Mouse (Mus musculus) heart, adult 2 months (tissue): ENCODE results near the gene Pkp1. TPM values are rescaled to one million over a fixed set of nuclear protein-coding genes. Genes with fewer than 3 reads are reported as not detected.

Source experiments
- DNase-seq, 2 experiments: peaks; one replicate each; pipeline ENCODE4 v3.0.0; 2021
- H3K27ac ChIP-seq: fragments of 200-600 bp; 2 replicates; pipeline ENCODE4 v1.8.1; 2022
- H3K27me3 ChIP-seq: fragments of 200-500 bp; 2 replicates; pipeline ENCODE4 v1.6.1; 2012; ENCODE audit warnings: mild to moderate bottlenecking, low read length, inconsistent platforms, mixed read lengths; ENCODE audit not compliant: control insufficient read depth, insufficient read depth
- H3K36me3 ChIP-seq: fragments of 200-500 bp; 2 replicates; pipeline ENCODE4 v1.6.1; 2012; ENCODE audit warnings: low read length, inconsistent platforms; ENCODE audit not compliant: control insufficient read depth, insufficient read depth
- H3K4me1 ChIP-seq: fragments of 200-500 bp; 2 replicates; pipeline ENCODE4 v1.6.1; 2011; ENCODE audit warnings: low read length; ENCODE audit not compliant: control insufficient read depth, insufficient read depth
- H3K4me3 ChIP-seq: fragments of 200-600 bp; 2 replicates; pipeline ENCODE4 v1.8.1; 2022
- H3K79me2 ChIP-seq: fragments of 200-500 bp; replicated peaks from 2 replicates; pipeline ENCODE4 v1.6.1; 2012; ENCODE audit warnings: mild to moderate bottlenecking, inconsistent platforms, low read length, moderate library complexity, mixed read lengths; ENCODE audit not compliant: control insufficient read depth, insufficient read depth
- H3K9ac ChIP-seq: fragments of 200-500 bp; 2 replicates; pipeline ENCODE4 v1.6.1; 2012; ENCODE audit warnings: low read depth, mild to moderate bottlenecking, control low read depth, inconsistent platforms, low read length, mixed read lengths
- CTCF ChIP-seq: fragments of 200-600 bp; IDR thresholded peaks from 2 replicates; pipeline ENCODE4 v1.8.1; 2022; ENCODE audit warnings: antibody characterized with exemption, mild to moderate bottlenecking, moderate library complexity
- EP300 ChIP-seq: fragments of 200-500 bp; IDR thresholded peaks from 2 replicates; pipeline ENCODE4 v1.6.1; 2011; ENCODE audit warnings: low read depth, low read length, control low read depth; ENCODE audit not compliant: insufficient read depth
- POLR2A ChIP-seq: fragments of 200-500 bp; IDR thresholded peaks from 2 replicates; pipeline ENCODE4 v1.6.1; 2011; ENCODE audit warnings: mild to moderate bottlenecking, low read depth, low read length, control low read depth; ENCODE audit not compliant: insufficient read depth
- WGBS: fragments of 180-500 bp; shearing (Covaris S2); methylation state at CpG from one replicate; pipeline ENCODE4 v1.1.7; 2018; 5-methylcytosine and 5-hydroxymethylcytosine counted together
- intact Hi-C: fragments of 180-260 bp; cut with DNase I; formaldehyde crosslinking; loops from one replicate; pipeline ENCODE4 v1.15.1; 2025
- polyA plus RNA-seq: library from polyadenylated mRNA; depleted of rRNA; stranded (reverse); fragments of >200 nt; gene quantifications from 2 replicates; pipeline ENCODE4 v1.2.3, GENCODE M21; 2012
- total RNA-seq, 2 experiments: library from RNA; stranded (reverse); gene quantifications; 2 replicates each; pipeline ENCODE4 v1.2.3; 2021

Gene Pkp1
- total and polyA plus RNA-seq, 3 experiments, result 0.16 TPM; not detected in 2

DNA sequence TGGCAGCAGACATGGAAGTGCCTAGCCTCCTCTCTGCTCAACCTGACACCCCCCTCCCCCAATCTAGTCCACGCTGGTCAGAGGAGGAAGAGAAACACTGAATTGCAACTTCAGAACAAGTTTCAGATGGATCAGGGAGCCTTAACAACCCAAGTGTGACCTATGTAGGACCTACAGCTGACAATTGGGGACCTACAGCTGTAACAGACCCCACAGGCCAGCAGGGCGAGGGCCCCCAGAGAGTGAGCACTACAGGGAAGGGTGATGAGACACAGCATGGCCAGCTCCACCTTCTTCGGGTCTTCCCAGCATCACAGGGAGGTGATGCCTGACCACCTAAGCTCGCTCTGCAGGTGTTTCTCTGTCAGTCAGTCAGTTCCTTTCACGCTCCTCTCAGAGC, 57.9 kb downstream of the Pkp1 start:
- H3K4me1 ChIP-seq, result peaks cover 7% of the 10 kb centered on the region
- H3K36me3 ChIP-seq, result no peaks in the 10 kb centered on the region
- H3K9ac ChIP-seq, result no peak overlapping the region
- intact Hi-C loops, result no loop called here
- H3K79me2 ChIP-seq, result no peaks in the 10 kb centered on the region
- no peak for DNase-seq
- H3K4me3 ChIP-seq, result no peak overlapping the region
- H3K27me3 ChIP-seq, result no peaks in the 10 kb centered on the region
- no peak for TF ChIP-seq POLR2A
- TF ChIP-seq EP300, result no peak
- TF ChIP-seq CTCF, result no peak
- WGBS, result 90% methylated on average over 5 of the region's 5 CpGs
- H3K27ac ChIP-seq, result no peak overlapping the region

DNA sequence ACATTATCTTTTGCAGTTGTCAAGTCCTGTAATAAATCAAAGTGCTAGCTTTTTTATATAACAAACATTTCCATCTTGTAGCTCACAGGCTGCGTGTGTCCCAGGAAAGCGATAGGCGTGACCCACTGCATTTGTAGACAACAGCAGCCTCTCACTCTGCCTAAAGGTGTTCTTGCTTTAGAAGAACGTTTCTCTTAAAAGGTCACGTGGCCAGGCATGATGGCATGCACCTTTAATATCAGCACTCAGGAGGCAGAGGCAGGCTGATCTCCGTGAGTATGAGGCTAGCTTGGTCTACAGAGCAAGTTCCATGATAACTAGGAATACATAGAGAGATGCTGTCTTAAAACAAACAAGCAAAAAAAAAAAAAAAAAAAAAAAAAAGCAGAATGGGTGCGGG, 60.5 kb downstream of the Pkp1 start:
- intact Hi-C loops, result no loop called here
- H3K4me1 ChIP-seq, result peaks cover 7% of the 10 kb centered on the region
- no peak overlapping the region for H3K9ac ChIP-seq
- no peaks in the 10 kb centered on the region for H3K79me2 ChIP-seq
- no peak for DNase-seq
- H3K36me3 ChIP-seq, result no peaks in the 10 kb centered on the region
- no peak overlapping the region for H3K4me3 ChIP-seq
- no peaks in the 10 kb centered on the region for H3K27me3 ChIP-seq
- H3K27ac ChIP-seq, result no peak overlapping the region
- no peak for TF ChIP-seq POLR2A
- TF ChIP-seq EP300, result no peak
- TF ChIP-seq CTCF, result no peak
- 87% methylated on average over 7 of the region's 7 CpGs for WGBS

DNA sequence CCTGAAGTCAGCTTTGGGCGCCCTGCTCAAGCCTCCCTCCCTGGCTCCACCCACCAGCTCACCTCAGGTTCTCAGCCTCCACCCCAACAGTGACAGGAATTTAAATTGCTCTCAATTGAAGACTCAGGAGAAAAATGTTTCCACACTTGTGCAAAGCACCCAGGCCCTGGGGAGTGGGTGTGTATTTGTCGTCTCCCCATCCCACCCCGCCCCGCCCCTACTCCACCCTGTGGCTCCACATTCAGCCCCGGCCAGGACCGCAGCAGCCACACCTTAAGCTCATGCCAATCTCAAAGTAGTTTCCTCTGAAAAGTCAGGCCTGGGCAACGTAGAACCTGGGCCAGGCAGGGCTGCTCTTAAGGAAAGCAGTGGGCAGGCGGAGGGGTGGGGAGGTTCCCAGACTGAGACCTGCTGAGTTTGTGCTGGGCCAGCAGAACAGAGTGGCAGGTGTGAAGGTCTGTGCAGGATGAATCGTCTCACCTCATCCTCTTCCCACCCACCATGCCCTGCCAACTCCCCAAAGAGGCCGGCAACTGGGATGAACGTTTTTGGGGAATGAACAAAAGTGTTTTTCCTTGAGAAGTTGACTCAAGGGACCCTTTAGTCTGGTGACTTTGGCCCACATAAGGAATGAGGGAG, 61.8 kb downstream of the Pkp1 start:
- Histone ChIP-seq H3K36me3 (no peaks in the 10 kb centered on the region), H3K79me2 (no peaks in the 10 kb centered on the region), H3K9ac (no peak overlapping the region), H3K4me1 (peaks cover 4% of the 10 kb centered on the region), H3K27ac (no peak overlapping the region), H3K4me3 (no peak overlapping the region), H3K27me3 (no peaks in the 10 kb centered on the region)
- intact Hi-C loops, result no loop called here
- TF ChIP-seq CTCF (no peak), POLR2A (0 out of 2 replicates have a peak, but pooled peaks have one; percentile 26), EP300 (no peak)
- 54% methylated on average over 11 of the region's 11 CpGs for WGBS
- DNase-seq, result no peak

DNA sequence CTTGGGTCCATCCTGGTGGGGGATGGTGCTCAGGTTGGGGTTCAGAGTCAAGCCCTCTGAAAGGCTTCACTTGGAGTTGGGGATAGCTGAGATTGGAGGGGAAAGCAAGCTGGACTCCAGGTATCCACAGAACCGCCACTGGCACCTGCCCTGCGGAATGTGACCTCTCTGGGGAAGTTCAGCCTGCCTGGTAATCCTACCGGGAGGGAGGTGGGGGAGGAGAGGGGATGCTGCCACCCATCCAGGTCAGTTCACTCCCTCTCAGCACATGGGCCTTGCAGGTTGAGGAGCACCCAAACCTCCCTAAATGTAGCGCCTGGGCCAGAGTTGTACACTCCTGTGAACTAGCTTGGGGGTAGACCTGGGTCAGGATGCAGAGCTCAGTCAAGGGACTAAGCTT, 62.9 kb downstream of the Pkp1 start:
- no peak for DNase-seq
- H3K4me3 ChIP-seq, result no peak overlapping the region
- intact Hi-C loops, result no loop called here
- 0 out of 2 replicates have a peak, but pooled peaks have one; percentile 4 for TF ChIP-seq EP300
- TF ChIP-seq POLR2A, result no peak; the same call in 1 of the 2 replicates
- no peaks in the 10 kb centered on the region for H3K36me3 ChIP-seq
- 50% methylated on average over 4 of the region's 4 CpGs for WGBS
- H3K9ac ChIP-seq, result no peak overlapping the region
- peaks cover 2% of the 10 kb centered on the region; the same call in 1 of the 2 replicates for H3K4me1 ChIP-seq
- no peak overlapping the region for H3K27ac ChIP-seq
- no peaks in the 10 kb centered on the region for H3K79me2 ChIP-seq
- H3K27me3 ChIP-seq, result no peaks in the 10 kb centered on the region

DNA sequence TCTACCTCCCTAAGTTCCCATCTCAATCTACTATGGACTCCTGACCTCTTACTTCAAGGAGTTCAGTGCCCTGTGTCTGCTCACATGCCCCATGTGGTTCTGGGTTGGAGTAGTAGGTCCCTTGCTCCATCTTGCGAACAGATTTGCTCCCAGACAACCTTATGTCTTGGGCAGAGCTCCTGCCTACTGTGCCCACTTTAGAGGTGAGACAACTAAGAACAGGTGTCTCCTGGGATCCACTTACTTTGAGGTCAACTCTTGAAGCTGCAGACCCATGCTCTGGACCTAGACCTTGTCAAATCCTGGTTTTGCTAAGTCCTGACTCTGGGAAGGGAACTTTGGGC, 63.7 kb downstream of the Pkp1 start:
- Histone ChIP-seq H3K9ac (no peak overlapping the region), H3K27me3 (no peaks in the 10 kb centered on the region), H3K4me1 (peaks cover 2% of the 10 kb centered on the region; the same call in 1 of the 2 replicates), H3K4me3 (no peak overlapping the region), H3K79me2 (no peaks in the 10 kb centered on the region), H3K36me3 (no peaks in the 10 kb centered on the region), H3K27ac (no peak overlapping the region)
- TF ChIP-seq EP300 (peak; percentile 45; the same call in 1 of the 2 replicates), CTCF (no peak), POLR2A (peak; percentile 44; the same call in 1 of the 2 replicates)
- 58% methylated on average over 1 of the region's 1 CpGs for WGBS
- intact Hi-C loops, result no loop called here
- DNase-seq, result no peak

DNA sequence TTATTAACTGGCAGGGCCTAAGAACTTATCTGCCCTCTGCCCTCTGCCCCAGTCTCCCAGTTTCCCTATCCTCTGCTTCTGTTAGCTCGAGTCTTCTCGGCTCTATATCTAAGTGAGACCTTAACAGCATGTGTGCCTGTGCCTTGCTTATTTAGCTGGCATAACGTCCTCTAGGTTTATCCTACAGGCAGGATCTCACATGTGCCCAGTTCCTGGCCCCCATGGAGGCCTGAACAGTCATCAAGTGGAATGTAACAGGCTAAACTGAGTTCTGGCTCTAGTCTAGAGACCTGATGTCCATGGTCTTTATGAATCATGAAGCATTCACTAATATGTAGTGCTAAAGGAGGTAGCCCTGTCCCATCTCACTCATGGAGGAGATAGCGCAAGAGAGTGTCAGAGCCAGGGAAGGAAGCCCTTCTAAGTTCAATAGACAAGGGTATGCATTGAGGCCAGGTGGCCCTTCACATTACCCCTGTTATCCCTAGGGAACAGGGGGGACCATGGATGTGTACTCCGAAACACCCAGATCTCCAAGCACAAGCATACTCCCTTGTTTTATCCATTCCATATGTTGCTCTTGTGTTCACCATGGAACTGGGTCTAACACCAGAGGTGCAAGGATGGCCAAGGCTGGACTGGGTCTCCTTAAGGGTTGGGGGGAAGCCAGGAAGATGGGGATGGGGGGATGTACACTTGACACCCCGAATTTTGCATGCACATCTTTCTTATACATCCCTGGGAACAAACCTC, 64.2 kb downstream of the Pkp1 start:
- Histone ChIP-seq H3K4me1 (peaks cover 2% of the 10 kb centered on the region; the same call in 1 of the 2 replicates), H3K9ac (no peak overlapping the region), H3K79me2 (no peaks in the 10 kb centered on the region), H3K36me3 (no peaks in the 10 kb centered on the region), H3K27me3 (no peaks in the 10 kb centered on the region), H3K4me3 (no peak overlapping the region), H3K27ac (no peak overlapping the region)
- intact Hi-C loops, result no loop called here
- 54% methylated on average over 6 of the region's 6 CpGs for WGBS
- no peak for DNase-seq
- peak; percentile 84 for TF ChIP-seq EP300
- peak; percentile 70 for TF ChIP-seq POLR2A
- no peak for TF ChIP-seq CTCF
